Mouse (Mus musculus): ENCODE results near the gene Chtop. TPM values are rescaled to one million over a fixed set of nuclear protein-coding genes. Genes with fewer than 3 reads are reported as not detected.

Gene Chtop
- polyA plus RNA-seq, 1 experiment from 2014 or later: 126 TPM

GRCm38 (mm10) chr3:90526076-90526475 lies 16.8 kb upstream of the Chtop start:
- ATAC-seq (replicated peaks; ENCODE audit: low FRiP score, low read depth): no peak
- H3K27ac ChIP-seq: no peak overlapping the region
- no peak overlapping the region for H3K4me2 ChIP-seq (ENCODE audit: low read length)
- H3K9ac ChIP-seq (ENCODE audit: low read depth, low read length): no peak overlapping the region
- 73% methylated on average over 2 of the region's 2 CpGs for WGBS
- no peak for DNase-seq (ENCODE audit: low spot score)
- no peak overlapping the region for H3K4me3 ChIP-seq (replicated peaks; ENCODE audit: low read depth, low read length)
- H3K4me1 ChIP-seq (replicated peaks; ENCODE audit: insufficient read depth, low read length): no peaks in the 10 kb centered on the region
- no peaks in the 10 kb centered on the region for H3K27me3 ChIP-seq (ENCODE audit: insufficient read depth, low read length)
- H3K9me3 ChIP-seq (replicated peaks; ENCODE audit: low read length): no peaks in the 10 kb centered on the region
- no peaks in the 10 kb centered on the region for H3K36me3 ChIP-seq (ENCODE audit: insufficient read depth, low read length)
- no peak for TF ChIP-seq CTCF (IDR thresholded peaks at IDR 0.05; ENCODE audit: low read depth)

- Histone ChIP-seq H3K27ac (no peak overlapping the region), H3K4me3 (replicated peaks; ENCODE audit: low read depth, low read length) (no peak overlapping the region), H3K4me1 (replicated peaks; ENCODE audit: insufficient read depth, low read length) (no peaks in the 10 kb centered on the region), H3K36me3 (ENCODE audit: insufficient read depth, low read length) (no peaks in the 10 kb centered on the region), H3K4me2 (ENCODE audit: low read length) (no peak overlapping the region), H3K9ac (ENCODE audit: low read depth, low read length) (no peak overlapping the region), H3K27me3 (ENCODE audit: insufficient read depth, low read length) (no peaks in the 10 kb centered on the region), H3K9me3 (replicated peaks; ENCODE audit: low read length) (no peaks in the 10 kb centered on the region)
- DNase-seq (ENCODE audit: low spot score) (peak; percentile 95), ATAC-seq (replicated peaks; ENCODE audit: low FRiP score, low read depth) (peak; percentile 60; the same call in 1 of the 2 replicates)
- peak; percentile 87 for TF ChIP-seq CTCF (IDR thresholded peaks at IDR 0.05; ENCODE audit: low read depth)
- WGBS: 58% methylated on average over 4 of the region's 4 CpGs
Measured at GRCm38 (mm10) chr3:90525421-90525820, 16.1 kb upstream of the Chtop start.

GRCm38 (mm10) chr3:90517711-90518110 lies 8.4 kb upstream of the Chtop start:
- 75% methylated on average over 4 of the region's 4 CpGs for WGBS
- no peaks in the 10 kb centered on the region for H3K36me3 ChIP-seq (ENCODE audit: insufficient read depth, low read length)
- ATAC-seq (replicated peaks; ENCODE audit: low FRiP score, low read depth) (no peak), DNase-seq (ENCODE audit: low spot score) (no peak)
- no peaks in the 10 kb centered on the region for H3K9me3 ChIP-seq (replicated peaks; ENCODE audit: low read length)
- TF ChIP-seq CTCF (IDR thresholded peaks at IDR 0.05; ENCODE audit: low read depth): no peak
- H3K4me3 ChIP-seq (replicated peaks; ENCODE audit: low read depth, low read length): no peak overlapping the region
- peaks cover 16% of the 10 kb centered on the region for H3K4me1 ChIP-seq (replicated peaks; ENCODE audit: insufficient read depth, low read length)
- H3K27ac ChIP-seq: no peak overlapping the region
- no peak overlapping the region for H3K9ac ChIP-seq (ENCODE audit: low read depth, low read length)
- no peak overlapping the region for H3K4me2 ChIP-seq (ENCODE audit: low read length)
- H3K27me3 ChIP-seq (ENCODE audit: insufficient read depth, low read length): no peaks in the 10 kb centered on the region

GRCm38 (mm10) chr3:90515789-90516188 lies 6.5 kb upstream of the Chtop start:
- ATAC-seq (replicated peaks; ENCODE audit: low FRiP score, low read depth) (no peak), DNase-seq (ENCODE audit: low spot score) (no peak)
- WGBS: 94% methylated on average over 4 of the region's 4 CpGs
- Histone ChIP-seq H3K9me3 (replicated peaks; ENCODE audit: low read length) (no peaks in the 10 kb centered on the region), H3K4me1 (replicated peaks; ENCODE audit: insufficient read depth, low read length) (peaks cover 16% of the 10 kb centered on the region), H3K9ac (ENCODE audit: low read depth, low read length) (no peak overlapping the region), H3K4me2 (ENCODE audit: low read length) (peak overlapping the region; percentile 84; the same call in 1 of the 2 replicates), H3K27me3 (ENCODE audit: insufficient read depth, low read length) (no peaks in the 10 kb centered on the region), H3K36me3 (ENCODE audit: insufficient read depth, low read length) (no peaks in the 10 kb centered on the region), H3K4me3 (replicated peaks; ENCODE audit: low read depth, low read length) (no peak overlapping the region), H3K27ac (no peak overlapping the region)
- TF ChIP-seq CTCF (IDR thresholded peaks at IDR 0.05; ENCODE audit: low read depth): no peak

GRCm38 (mm10) chr3:90515242-90515641 lies 5.9 kb upstream of the Chtop start:
- peak; percentile 21 for DNase-seq (ENCODE audit: low spot score)
- peak overlapping the region; percentile 81 for H3K27ac ChIP-seq
- H3K36me3 ChIP-seq (ENCODE audit: insufficient read depth, low read length): no peaks in the 10 kb centered on the region
- WGBS: 36% methylated on average over 1 of the region's 1 CpGs
- H3K4me3 ChIP-seq (replicated peaks; ENCODE audit: low read depth, low read length): peak overlapping the region; percentile 46
- no peaks in the 10 kb centered on the region for H3K9me3 ChIP-seq (replicated peaks; ENCODE audit: low read length)
- peak overlapping the region; percentile 58 for H3K9ac ChIP-seq (ENCODE audit: low read depth, low read length)
- no peak for ATAC-seq (replicated peaks; ENCODE audit: low FRiP score, low read depth)
- H3K27me3 ChIP-seq (ENCODE audit: insufficient read depth, low read length): no peaks in the 10 kb centered on the region
- H3K4me1 ChIP-seq (replicated peaks; ENCODE audit: insufficient read depth, low read length): peaks cover 16% of the 10 kb centered on the region
- H3K4me2 ChIP-seq (ENCODE audit: low read length): peak overlapping the region; percentile 84
- no peak for TF ChIP-seq CTCF (IDR thresholded peaks at IDR 0.05; ENCODE audit: low read depth)

GRCm38 (mm10) chr3:90514691-90515090 lies 5.4 kb upstream of the Chtop start:
- Histone ChIP-seq H3K4me2 (ENCODE audit: low read length) (peak overlapping the region; percentile 84), H3K9me3 (replicated peaks; ENCODE audit: low read length) (no peaks in the 10 kb centered on the region), H3K36me3 (ENCODE audit: insufficient read depth, low read length) (no peaks in the 10 kb centered on the region), H3K27me3 (ENCODE audit: insufficient read depth, low read length) (no peaks in the 10 kb centered on the region), H3K4me3 (replicated peaks; ENCODE audit: low read depth, low read length) (peak overlapping the region; percentile 46), H3K4me1 (replicated peaks; ENCODE audit: insufficient read depth, low read length) (peaks cover 16% of the 10 kb centered on the region), H3K9ac (ENCODE audit: low read depth, low read length) (peak overlapping the region; percentile 58), H3K27ac (peak overlapping the region; percentile 81)
- DNase-seq (ENCODE audit: low spot score): peak; percentile 88
- peak; percentile 73 for ATAC-seq (replicated peaks; ENCODE audit: low FRiP score, low read depth)
- TF ChIP-seq CTCF (IDR thresholded peaks at IDR 0.05; ENCODE audit: low read depth): no peak
- WGBS: under 1% methylated on average over 10 of the region's 10 CpGs
